Mouse (Mus musculus) lung, adult 2 months (tissue): Measurements from ENCODE around the gene Gm18596. TPM values are rescaled to one million over a fixed set of nuclear protein-coding genes. Genes with fewer than 3 reads are reported as not detected.

ENCODE experiments used
- DNase-seq: peaks from one replicate; pipeline ENCODE4 v3.0.0; 2022
- H3K4me1 ChIP-seq: fragments of 200-500 bp; 2 replicates; pipeline ENCODE4 v1.6.1; 2011; ENCODE audit warnings: low read length; ENCODE audit not compliant: control insufficient read depth, insufficient read depth
- H3K4me3 ChIP-seq: fragments of 200-500 bp; replicated peaks from 2 replicates; pipeline ENCODE3; 2011; ENCODE audit warnings: low read depth, mild to moderate bottlenecking, control low read depth, low read length; ENCODE audit errors: extremely low read depth
- CTCF ChIP-seq: fragments of 200-500 bp; IDR thresholded peaks from 2 replicates; pipeline ENCODE4 v1.5.1; 2011; ENCODE audit warnings: mild to moderate bottlenecking, low read length, control low read depth; ENCODE audit not compliant: insufficient read depth
- POLR2A ChIP-seq: fragments of 200-500 bp; IDR thresholded peaks from 2 replicates; pipeline ENCODE4 v1.6.1; 2011; ENCODE audit warnings: low read depth, mild to moderate bottlenecking, control low read depth, low read length, borderline replicate concordance; ENCODE audit errors: extremely low read depth
- WGBS: fragments of 180-500 bp; shearing (Covaris S2); methylation state at CpG from one replicate; pipeline ENCODE4 v1.1.7; 2018; 5-methylcytosine and 5-hydroxymethylcytosine counted together
- polyA plus RNA-seq: library from polyadenylated mRNA; depleted of rRNA; stranded (reverse); fragments of >200 nt; gene quantifications from 2 replicates; pipeline ENCODE4 v1.2.3, GENCODE M21; 2012; rRNA removed

Gm18596 gene
- polyA plus RNA-seq, 1 experiment, result not detected

DNA sequence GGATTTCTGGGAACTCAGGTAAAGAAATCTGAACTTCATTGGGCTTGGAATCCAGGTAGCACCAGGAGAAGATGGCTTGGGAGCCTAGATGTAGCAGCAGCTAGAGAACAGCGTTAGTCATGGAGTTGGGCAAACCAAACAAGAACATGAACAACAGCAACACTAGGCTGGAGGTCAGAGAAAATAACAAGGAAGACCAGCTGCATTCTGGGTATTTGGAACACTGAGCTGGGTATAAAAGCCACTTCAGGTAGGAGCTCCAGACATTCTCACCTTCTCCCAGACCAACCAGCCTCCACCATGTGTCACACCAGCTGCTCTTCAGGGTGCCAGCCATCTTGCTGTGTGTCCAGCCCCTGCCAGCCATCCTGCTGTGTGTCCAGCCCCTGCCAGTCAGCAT is 36.1 kb downstream of the Gm18596 start, which contains the start of gene Gm10272:
Gene Gm10272, plus strand, starts transcription at position 301 of the 400 bp plus-strand sequence.
- 90% methylated on average over 1 of the region's 1 CpGs for WGBS
- H3K4me1 ChIP-seq, result no peaks in the 10 kb centered on the region

GRCm38 (mm10) chr10:77697133-77697532 is 45.3 kb downstream of the Gm18596 start, which contains the start of gene Gm9508:
Gene Gm9508 (minus strand): TSS chr10:77697233.
- WGBS, result 28% methylated on average over 4 of the region's 4 CpGs
- DNase-seq, result no peak
- TF ChIP-seq POLR2A, result no peak
- Histone ChIP-seq H3K4me1 (no peaks in the 10 kb centered on the region), H3K4me3 (no peak within 1 kb of the TSS)

More for the DNA sequence above, 36.1 kb downstream of the Gm18596 start, which contains the start of gene Gm10272:
- no peak within 1 kb of the TSS for H3K4me3 ChIP-seq
- no peak for DNase-seq
- no peak for TF ChIP-seq CTCF
- no peak for TF ChIP-seq POLR2A

Other genes starting within 250 kb of the Gm18596 start
- gene Fam207a, start 226.9 kb downstream of the Gm18596 start, polyA plus RNA-seq, result 24.6 and 24.7 TPM in 2 replicates
- gene Itgb2, start 212.4 kb downstream of the Gm18596 start, polyA plus RNA-seq, result 69.9 and 91.7 TPM in 2 replicates
- gene Pttg1ip, start 160.9 kb downstream of the Gm18596 start, polyA plus RNA-seq, result 199 and 223 TPM in 2 replicates
- 201 and 261 TPM in 2 replicates for gene Sumo3, start 136.5 kb downstream of the Gm18596 start, polyA plus RNA-seq
- gene Gm49325, start 136.4 kb downstream of the Gm18596 start, polyA plus RNA-seq, result not detected in 2 replicates
- 41.6 and 54.2 TPM in 2 replicates for gene Ube2g2, start 120.4 kb downstream of the Gm18596 start, polyA plus RNA-seq
- 0.06 and 0.43 TPM in 2 replicates for gene Tspear, start 56.1 kb downstream of the Gm18596 start, polyA plus RNA-seq
- not detected in 2 replicates for gene Gm19402, start 51.9 kb downstream of the Gm18596 start, polyA plus RNA-seq
- gene Gm9508, start 45.4 kb downstream of the Gm18596 start, polyA plus RNA-seq, result not detected in 2 replicates
- gene Gm10272, start 36.0 kb downstream of the Gm18596 start, polyA plus RNA-seq, result not detected in 2 replicates
- gene Gm10024, start 31.2 kb downstream of the Gm18596 start, polyA plus RNA-seq, result not detected in 2 replicates
- gene Gm10142, start 26.8 kb downstream of the Gm18596 start, polyA plus RNA-seq, result 1.4 TPM in 1 of 2 replicates, not detected in the other
- gene Krtap12-1, start 22.0 kb downstream of the Gm18596 start, polyA plus RNA-seq, result 0.86 TPM in 1 of 2 replicates, not detected in the other
- gene Gm10100, start 16.2 kb downstream of the Gm18596 start, polyA plus RNA-seq, result not detected in 2 replicates
- gene Gm9736, start 8.7 kb upstream of the Gm18596 start, polyA plus RNA-seq, result not detected in 2 replicates
- not detected in 2 replicates for gene Gm3233, start 17.0 kb upstream of the Gm18596 start, polyA plus RNA-seq
- gene Gm3238, start 28.7 kb upstream of the Gm18596 start, polyA plus RNA-seq, result not detected in 2 replicates
- gene Gm7138, start 34.3 kb upstream of the Gm18596 start, polyA plus RNA-seq, result not detected in 2 replicates
- not detected in 2 replicates for gene Gm3250, start 39.9 kb upstream of the Gm18596 start, polyA plus RNA-seq
- not detected in 2 replicates for gene Gm7137, start 45.6 kb upstream of the Gm18596 start, polyA plus RNA-seq
- gene Gm9639, start 52.4 kb upstream of the Gm18596 start, polyA plus RNA-seq, result not detected in 2 replicates
- not detected in 2 replicates for gene Gm19668, start 56.5 kb upstream of the Gm18596 start, polyA plus RNA-seq
- gene Gm9507, start 69.2 kb upstream of the Gm18596 start, polyA plus RNA-seq, result not detected in 2 replicates
- gene Gm2696, start 72.0 kb upstream of the Gm18596 start, polyA plus RNA-seq, result not detected in 2 replicates
- not detected in 2 replicates for gene Krtap10-4, start 84.5 kb upstream of the Gm18596 start, polyA plus RNA-seq
- not detected in 2 replicates for gene Krtap10-10, start 93.3 kb upstream of the Gm18596 start, polyA plus RNA-seq
- gene Gm36176, start 104.2 kb upstream of the Gm18596 start, polyA plus RNA-seq, result not detected in 2 replicates
- not detected in 2 replicates for gene Gm10318, start 110.2 kb upstream of the Gm18596 start, polyA plus RNA-seq
- gene Gm3285, start 119.3 kb upstream of the Gm18596 start, polyA plus RNA-seq, result not detected in 2 replicates
- 0.77 and 0.93 TPM in 2 replicates for gene Lrrc3, start 159.9 kb upstream of the Gm18596 start, polyA plus RNA-seq
- gene Trpm2, start 227.9 kb upstream of the Gm18596 start, polyA plus RNA-seq, result 2.2 and 3.9 TPM in 2 replicates
- 46.6 and 46.9 TPM in 2 replicates for gene 1810043G02Rik, start 235.9 kb upstream of the Gm18596 start, polyA plus RNA-seq